Mouse (Mus musculus): Measurements from ENCODE around the gene Olfr545.
"Not testable (repeated sequence)": the region's sequence is repeated elsewhere in the genome, so short reads cannot be mapped to it uniquely, and the experiment has no call there.

Gene Olfr545

GRCm38 (mm10) chr7:102499473-102499872, at the start of gene Olfr545:
Gene Olfr545, minus strand, starts transcription at chr7:102499573.
- no peak for DNase-seq

- no peak for DNase-seq
Observed at GRCm38 (mm10) chr7:102541251-102541650, 41.9 kb upstream of the Olfr545 start.

GRCm38 (mm10) chr7:102540596-102540995, 41.2 kb upstream of the Olfr545 start, which contains the start of gene Olfr548-ps1:
Gene Olfr548-ps1, plus strand, starts transcription at chr7:102540896.
- DNase-seq: no peak

GRCm38 (mm10) chr7:102534449-102534848, 35.1 kb upstream of the Olfr545 start, which contains the start of gene Olfr547:
Gene Olfr547, plus strand, starts transcription at chr7:102534749.
- no peak for DNase-seq

GRCm38 (mm10) chr7:102529052-102529451, 29.7 kb upstream of the Olfr545 start:
- DNase-seq: no peak

- no peak for DNase-seq
Observed at GRCm38 (mm10) chr7:102517051-102517335, 17.6 kb upstream of the Olfr545 start.

- no peak for DNase-seq
Observed at GRCm38 (mm10) chr7:102516261-102517050, 17.1 kb upstream of the Olfr545 start.

DNA sequence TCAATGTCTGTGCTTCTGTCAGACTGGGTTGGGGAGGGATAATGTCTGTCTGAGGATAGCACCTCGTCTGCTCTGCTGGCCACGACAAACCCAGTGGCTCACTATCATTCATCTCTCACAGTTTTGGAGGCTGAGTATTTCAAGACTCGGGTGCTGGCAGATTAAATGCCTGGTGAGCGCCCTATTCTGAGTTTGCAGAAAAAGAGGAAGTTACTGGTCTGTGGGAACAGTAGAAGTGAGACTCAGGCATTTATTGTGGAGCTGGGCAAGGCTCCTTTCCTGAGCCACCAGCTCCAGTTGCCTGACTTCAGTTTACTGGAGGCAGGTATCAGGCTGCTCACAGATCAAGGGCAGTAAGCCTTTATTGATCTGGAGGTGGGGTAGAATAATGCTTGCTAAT, 14.8 kb upstream of the Olfr545 start:
- DNase-seq: no peak

GRCm38 (mm10) chr7:102512814-102513435, 13.6 kb upstream of the Olfr545 start:
- peak; percentile 85 for DNase-seq

DNA sequence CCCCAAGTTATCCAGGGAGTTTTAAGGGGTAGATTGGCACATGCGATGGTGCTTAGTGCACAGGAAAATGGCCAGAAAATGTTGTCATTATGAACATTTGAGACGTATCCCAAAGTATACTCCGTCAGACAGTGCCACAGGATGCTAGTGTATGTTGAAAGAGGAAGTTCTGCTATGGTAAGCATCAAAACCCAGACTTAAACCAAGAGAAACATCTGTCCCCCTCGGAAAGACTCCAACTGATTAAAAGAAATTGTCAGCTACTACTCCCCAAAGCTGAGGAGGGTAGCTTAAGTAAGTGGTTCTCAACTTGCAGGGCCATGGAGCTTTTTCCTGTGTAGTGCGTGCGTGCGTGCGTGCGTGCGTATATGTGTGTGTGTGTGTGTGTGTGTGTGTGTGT, 12.6 kb upstream of the Olfr545 start:
- no peak for DNase-seq

DNA sequence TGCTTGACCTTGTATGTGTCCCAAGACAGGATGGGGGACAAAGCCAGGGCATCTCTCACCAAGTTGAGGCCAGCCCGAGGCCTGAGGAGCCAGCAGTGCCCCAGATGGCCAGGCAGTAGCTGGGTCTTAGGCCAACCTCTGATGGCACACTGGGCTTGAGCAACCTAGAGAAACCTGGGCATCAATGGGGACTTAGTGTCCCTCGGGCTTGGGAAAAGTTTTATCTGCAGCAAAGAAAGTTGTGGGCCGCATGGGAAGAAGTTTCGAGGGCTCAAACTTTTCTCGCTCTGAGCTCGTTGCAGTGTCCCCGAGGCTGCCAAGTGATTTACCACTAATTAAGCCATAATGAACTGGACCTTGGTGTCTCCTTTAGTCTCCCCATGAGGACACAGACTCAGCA, 10.4 kb upstream of the Olfr545 start:
- DNase-seq: no peak

- no peak for DNase-seq
Observed at GRCm38 (mm10) chr7:102508666-102509065, 9.3 kb upstream of the Olfr545 start.

GRCm38 (mm10) chr7:102508066-102508465, 8.7 kb upstream of the Olfr545 start:
- DNase-seq: no peak

DNA sequence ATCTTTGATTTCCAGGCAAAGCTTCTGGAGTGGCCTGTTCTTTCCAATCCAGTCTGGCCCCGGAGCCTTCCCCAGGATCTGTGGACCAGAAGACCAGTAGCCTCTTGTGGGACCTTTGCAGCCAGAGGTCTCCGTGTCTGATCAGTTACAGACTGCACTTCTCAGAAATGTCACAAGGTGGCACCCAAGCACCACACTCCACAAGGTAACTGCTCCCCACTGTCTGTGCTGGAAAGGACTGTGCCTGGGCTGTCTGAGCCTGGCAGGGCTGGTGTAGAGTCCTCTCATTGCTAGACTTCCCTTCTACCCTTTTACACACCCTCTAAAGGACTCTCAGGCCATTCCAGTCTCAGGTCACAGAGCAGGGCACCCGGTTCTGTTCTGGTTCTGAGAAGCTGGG, 7.5 kb upstream of the Olfr545 start:
- DNase-seq: peak; percentile 75

DNA sequence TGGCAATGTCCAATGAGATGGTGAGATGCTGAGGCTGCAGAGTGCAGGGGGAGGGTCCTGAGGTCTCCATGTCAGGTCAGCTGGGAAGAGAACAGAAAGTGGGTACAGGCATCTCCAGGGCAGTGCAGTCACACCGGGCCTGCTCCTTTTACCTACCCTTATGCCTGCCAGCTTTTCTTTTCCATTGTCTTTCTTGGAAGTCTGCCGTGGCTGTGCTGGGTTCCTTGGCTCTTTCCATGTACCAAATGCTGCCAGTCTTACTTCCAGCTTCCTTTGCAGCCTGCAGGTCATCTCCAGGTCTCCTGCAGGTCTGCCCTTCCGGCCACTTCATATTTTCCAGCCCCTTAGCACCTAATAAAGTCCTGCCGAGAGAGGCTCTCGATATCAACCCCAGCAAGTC, 2.6 kb upstream of the Olfr545 start:
- peak; percentile 33 for DNase-seq

DNA sequence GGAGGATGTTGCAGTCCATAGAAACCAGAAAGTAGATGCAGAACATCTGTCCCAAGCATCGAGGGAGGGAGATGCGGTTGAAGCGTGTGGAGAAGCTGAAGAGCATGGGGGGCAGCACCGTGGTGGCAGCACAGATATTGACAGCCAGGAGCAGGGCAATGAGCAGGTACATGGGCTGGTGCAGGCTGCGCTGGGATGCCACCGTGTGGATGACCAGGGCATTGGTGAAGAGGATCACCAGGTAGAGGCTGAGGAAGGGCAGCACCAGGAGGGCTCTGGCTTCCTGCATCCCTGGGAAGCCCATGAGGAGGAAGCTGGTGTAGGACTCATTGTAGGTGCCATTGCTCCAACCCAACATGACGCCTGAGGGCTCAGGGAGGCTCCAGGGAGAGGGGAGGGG, 5.0 kb downstream of the Olfr545 start:
- DNase-seq: not testable (repeated sequence)

GRCm38 (mm10) chr7:102488161-102488560, 11.2 kb downstream of the Olfr545 start, which contains the start of gene Olfr544:
Gene Olfr544, minus strand, starts transcription at chr7:102488313.
- no peak for DNase-seq

DNA sequence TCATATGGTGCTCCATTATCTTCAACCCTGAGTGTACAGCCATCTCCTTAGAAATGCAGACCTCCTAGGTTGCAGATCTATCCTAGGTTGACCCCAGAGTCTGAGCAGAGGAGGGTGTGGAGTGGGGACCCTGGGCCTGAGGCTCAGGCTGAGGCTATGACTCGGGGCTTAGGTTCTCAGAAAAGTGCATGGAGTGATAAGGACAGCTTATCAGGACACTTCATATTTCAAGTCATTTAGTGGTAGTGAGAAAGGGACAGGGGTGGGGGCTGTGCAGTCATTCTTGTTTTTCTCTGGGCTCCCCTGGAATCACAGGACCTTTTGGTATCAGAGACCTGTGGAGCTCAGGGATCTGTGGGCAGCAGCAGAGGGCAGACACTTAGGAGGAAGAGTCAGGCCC, 13.3 kb downstream of the Olfr545 start:
- DNase-seq: no peak

- DNase-seq: not testable (repeated sequence)
Observed at GRCm38 (mm10) chr7:102484766-102485165, 14.6 kb downstream of the Olfr545 start.

DNA sequence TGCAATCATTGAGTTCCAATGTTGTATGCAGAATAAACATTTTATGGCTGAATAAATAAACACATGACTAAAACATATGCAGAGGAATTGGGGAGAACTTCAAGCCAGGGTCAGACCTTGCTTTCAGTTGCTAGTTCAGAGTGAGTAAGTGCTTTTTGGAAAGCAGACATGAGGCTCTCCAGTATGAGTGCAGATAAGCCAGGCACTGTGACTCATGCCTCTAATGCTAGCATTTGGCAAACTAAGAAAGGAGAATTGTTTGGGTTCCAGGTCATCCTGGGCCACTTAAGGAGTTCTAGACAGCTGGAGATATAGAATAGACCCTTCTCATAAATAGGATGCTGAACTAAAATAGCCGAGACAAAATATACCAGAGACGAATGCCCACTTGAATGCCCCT, 15.7 kb downstream of the Olfr545 start:
- no peak for DNase-seq

DNA sequence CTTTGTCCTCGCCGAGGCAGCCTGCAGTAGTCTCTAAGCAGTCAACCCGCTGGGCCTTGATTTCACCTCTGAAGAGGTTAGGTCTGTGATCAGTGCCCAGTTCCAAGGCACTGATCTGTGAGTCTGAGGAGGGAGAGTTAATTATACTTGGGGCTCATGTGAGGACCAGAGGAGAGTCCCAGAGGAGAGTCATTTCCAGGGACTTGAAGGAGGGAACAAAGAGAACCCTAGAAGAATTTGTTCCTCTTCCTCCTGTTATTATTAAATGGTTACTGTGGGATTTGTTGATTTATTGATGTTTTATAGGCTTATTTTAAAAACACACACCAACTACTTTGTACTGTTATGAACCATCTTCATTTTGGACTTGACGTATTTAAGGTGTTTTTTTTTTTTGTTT, 17.8 kb downstream of the Olfr545 start, which contains the start of gene Olfr543:
Olfr543 (minus strand) TSS at position 101 of the 400 bp plus-strand sequence.
- DNase-seq: no peak

DNA sequence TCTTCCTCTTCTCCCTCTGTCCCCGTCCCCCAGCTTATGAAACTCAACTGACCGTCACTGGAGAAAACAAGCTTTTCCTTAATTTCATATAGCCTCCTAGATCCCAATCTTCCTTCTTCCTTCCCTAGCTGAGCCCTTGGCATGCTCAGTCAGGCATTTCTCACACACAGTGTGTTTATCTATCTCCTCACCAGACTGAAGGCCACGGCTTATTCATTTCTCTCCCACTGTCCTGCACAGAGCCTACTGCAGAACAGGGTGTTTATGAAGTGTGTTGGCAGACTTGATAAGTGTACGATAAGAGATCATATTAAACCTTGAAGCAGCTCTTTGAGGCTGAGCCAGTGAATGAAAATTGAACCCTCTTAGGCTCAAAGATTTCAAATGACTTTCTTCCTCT, 18.6 kb downstream of the Olfr545 start:
- DNase-seq: no peak

GRCm38 (mm10) chr7:102479368-102480078, 19.9 kb downstream of the Olfr545 start:
- DNase-seq: no peak

DNA sequence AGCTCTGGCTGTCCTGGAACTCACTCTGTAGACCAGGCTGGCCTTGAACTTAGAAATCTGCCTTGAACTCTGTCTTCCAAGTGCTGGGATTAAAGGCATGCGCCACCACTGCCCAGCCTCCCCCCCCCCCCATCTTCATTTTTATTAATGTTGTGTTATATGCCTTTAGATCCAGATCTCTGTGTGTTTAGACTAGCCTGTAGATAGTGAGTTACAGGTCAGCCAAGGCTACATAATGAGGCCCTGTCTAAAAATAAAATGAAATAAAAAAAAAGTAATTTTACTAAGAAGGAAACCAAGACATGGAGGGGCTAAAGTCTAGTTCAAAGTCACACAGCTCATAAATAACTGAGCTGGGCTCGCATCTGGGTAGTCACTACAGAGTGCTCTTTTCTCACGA, 20.4 kb downstream of the Olfr545 start:
- no peak for DNase-seq
